Mouse (Mus musculus): Measurements from ENCODE around the gene Gm20716.

GRCm38 (mm10) chr2:168160370-168160930 is 69.7 kb downstream of the Gm20716 start:
- TF ChIP-seq HCFC1 (IDR thresholded peaks at IDR 0.05; ENCODE audit: borderline replicate concordance, insufficient read depth, low read length): no peak
- no peak for TF ChIP-seq CHD2 (IDR thresholded peaks at IDR 0.05; ENCODE audit: low read depth, low read length)
- no peak for TF ChIP-seq MAFK (IDR thresholded peaks at IDR 0.05; ENCODE audit: insufficient read depth, low read depth, low read length)
- TF ChIP-seq ZNF384 (IDR thresholded peaks at IDR 0.05; ENCODE audit: low read depth, low read length): peak; percentile 64; the same call in 1 of the 2 replicates
